ENCODE assay signal across 19 mouse cellular contexts in the genomic region with DNA sequence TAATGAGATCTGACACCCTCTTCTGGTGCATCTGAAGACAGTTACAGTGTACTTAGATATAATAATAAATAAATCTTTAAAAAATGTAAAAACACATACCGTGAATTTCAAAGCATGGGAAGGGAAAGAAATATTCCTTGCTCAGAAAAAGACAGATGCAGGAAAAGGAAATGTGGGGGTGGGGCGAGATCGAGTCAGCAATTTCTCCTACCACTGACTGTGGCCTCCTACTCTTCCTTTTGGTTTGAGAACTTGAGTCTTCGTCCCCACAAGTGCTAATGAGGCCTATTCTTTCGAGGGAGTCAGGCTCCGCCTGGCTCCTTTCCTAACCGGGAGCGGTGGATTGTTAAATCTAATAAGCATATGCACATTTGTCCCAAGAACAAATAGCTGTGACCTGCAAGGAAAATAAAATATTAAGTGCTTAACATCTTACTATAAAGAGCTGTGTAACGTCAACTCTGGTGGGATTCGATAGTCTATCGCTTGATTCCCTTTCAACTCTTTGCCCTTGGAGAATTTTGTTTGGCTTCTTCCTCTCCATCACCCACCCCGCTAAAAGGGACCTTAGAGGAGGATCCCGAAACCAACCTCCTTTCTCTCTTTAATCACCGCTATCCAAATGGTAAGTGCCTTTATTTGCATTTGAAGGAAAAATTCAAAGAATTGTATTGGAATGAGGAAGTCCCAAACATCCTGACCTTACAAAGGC. TPM values are rescaled to one million over a fixed set of nuclear protein-coding genes. Genes with fewer than 3 reads are reported as not detected.
DNase-seq lines count a peak whose midpoint lies in the region; ATAC-seq lines count a peak whose summit lies in the region.
"Had no signal": no experiment of that assay in that cellular context is flagged by ENCODE, and none has a peak within 500 bp of the region (broad histone marks: within the 10 kb centered on the region; RNA-seq: fewer than 3 reads in every experiment).

No protein-coding gene starts in this region.

- H3K4me3 ChIP-seq in kidney, embryonic 16.5 days (ENCODE audit: low read length): no peak overlapping the region
- H3K4me3 ChIP-seq: embryonic facial prominence, embryonic 15.5 days; hindbrain, embryonic 12.5 days; liver, embryonic 13.5 days had no signal

- no peak overlapping the region for H3K27ac ChIP-seq in kidney, embryonic 16.5 days (ENCODE audit: low read length)
- H3K27ac ChIP-seq: embryonic facial prominence, embryonic 15.5 days; hindbrain, embryonic 12.5 days; liver, embryonic 13.5 days had no signal

- H3K4me2 ChIP-seq in kidney, embryonic 16.5 days (replicated peaks; ENCODE audit: low read depth, low read length): no peak overlapping the region
- H3K4me2 ChIP-seq: embryonic facial prominence, embryonic 15.5 days; hindbrain, embryonic 12.5 days; liver, embryonic 13.5 days; midbrain, embryonic 11.5 days had no signal

- no peaks in the 10 kb centered on the region for H3K27me3 ChIP-seq in kidney, embryonic 16.5 days (ENCODE audit: insufficient read depth, low read length)
- H3K27me3 ChIP-seq: embryonic facial prominence, embryonic 15.5 days; hindbrain, embryonic 12.5 days; liver, embryonic 13.5 days had no signal

- ATAC-seq in kidney, embryonic 16.5 days (ENCODE audit: low FRiP score, low TSS enrichment): no peak
- ATAC-seq: activated CD4-positive, CD25-positive, alpha-beta regulatory T cell, adult 4 months; forebrain, embryonic 14.5 days had no signal

- H3K9ac ChIP-seq in kidney, embryonic 16.5 days (replicated peaks; ENCODE audit: low read length): no peak overlapping the region
- H3K9ac ChIP-seq: embryonic facial prominence, embryonic 15.5 days; hindbrain, embryonic 12.5 days; liver, embryonic 13.5 days had no signal

- H3K4me1 ChIP-seq in kidney, embryonic 16.5 days (ENCODE audit: insufficient read depth, low read length): 0 out of 2 replicates have a peak, but pooled peaks cover 2% of the 10 kb centered on the region
- H3K4me1 ChIP-seq: embryonic facial prominence, embryonic 15.5 days had no signal

- H3K9me3 ChIP-seq in kidney, embryonic 16.5 days (ENCODE audit: low read length): no peaks in the 10 kb centered on the region
- H3K9me3 ChIP-seq: embryonic facial prominence, embryonic 15.5 days; hindbrain, embryonic 12.5 days; liver, embryonic 13.5 days had no signal

- H3K36me3 ChIP-seq in kidney, embryonic 16.5 days (ENCODE audit: insufficient read depth, low read length): no peaks in the 10 kb centered on the region
- H3K36me3 ChIP-seq: embryonic facial prominence, embryonic 15.5 days; hindbrain, embryonic 12.5 days; liver, embryonic 13.5 days had no signal

- DNase-seq in kidney, postnatal 14 days: peak; percentile 15
- DNase-seq in right cerebral cortex, postnatal 14 days: peak; percentile 15
- no peak for DNase-seq in right cerebral cortex, postnatal 25 days
- peak; percentile 83 for DNase-seq in WW6 (ENCODE audit: low read depth, low spot score)
- no peak for DNase-seq in adrenal gland, postnatal 14 days
- no peak for DNase-seq in spleen, postnatal 36 days (ENCODE audit: low spot score in 2 of 2)
- DNase-seq: adrenal gland, adult 8-10 months; cerebellum, adult 11 months; cerebellum, adult 9-11 months; liver, embryonic 13.5 days; lung, adult 2 months; lung, postnatal 14 days; thymus, postnatal 4 days had no signal

- 52% methylated on average over 14 of the region's 14 CpGs for WGBS in kidney, embryonic 16.5 days

RNA-seq across cellular contexts. Expression of a gene that starts 24.1 kb away (rescaled TPM):
- polyA plus RNA-seq in kidney, embryonic 16.5 days (2015; fragmentation: Nextera tagmentation; extraction: Ambion mirVana): 39.7 and 46.2 TPM in 2 replicates
- 51.0 and 53.6 TPM in 2 replicates for total RNA-seq in adrenal gland, postnatal 14 days (2021)

Comparison
In these comparisons a context has a peak if more than half of its experiments do, and no peak if none do; other contexts are left out.
1. DNase-seq: peak in kidney, postnatal 14 days (single experiment), right cerebral cortex, postnatal 14 days (single experiment) and WW6 (single experiment); none in right cerebral cortex, postnatal 25 days (single experiment), adrenal gland, postnatal 14 days (single experiment) and spleen, postnatal 36 days (0 of 2).